In the genomic region with DNA sequence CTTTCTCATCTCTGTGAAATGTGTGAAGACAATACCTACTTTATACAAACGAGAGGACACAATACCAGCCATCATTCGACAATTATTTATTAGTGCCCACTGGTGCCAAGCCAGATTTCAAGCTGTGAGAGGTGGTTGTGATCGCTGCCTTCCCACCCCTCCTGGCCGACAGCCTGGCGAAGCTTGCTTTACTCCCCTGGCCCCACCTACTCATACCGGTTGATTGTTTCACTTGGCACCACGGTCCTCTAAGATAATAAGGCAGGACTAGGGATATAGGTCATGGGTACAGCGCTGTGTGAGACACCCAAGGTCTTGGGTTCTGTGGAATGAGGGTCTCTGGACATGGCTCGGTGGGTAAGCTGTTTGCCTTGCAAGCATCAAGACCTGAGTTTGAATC, we compare ENCODE assay signal across 19 mouse cellular contexts. TPM values are rescaled to one million over a fixed set of nuclear protein-coding genes. Genes with fewer than 3 reads are reported as not detected.
DNase-seq lines count a peak whose midpoint lies in the region; ATAC-seq and TF ChIP-seq lines count a peak whose summit lies in the region.
"Had no signal": no experiment of that assay in that cellular context is flagged by ENCODE, and none has a peak within 500 bp of the region (broad histone marks: within the 10 kb centered on the region; RNA-seq: fewer than 3 reads in every experiment).

No protein-coding gene starts in this region.

- H3ac ChIP-seq in myocyte (ENCODE audit: control insufficient read depth, insufficient read length) = no peak overlapping the region

- no peak for ATAC-seq in kidney, embryonic 16.5 days (ENCODE audit: low FRiP score, low TSS enrichment)
- ATAC-seq in lung, postnatal 0 days = 0 out of 2 replicates have a peak, but pooled peaks have one; percentile 3
- ATAC-seq in cerebellum, adult (ENCODE audit: insufficient number of reproducible peaks, low FRiP score, low TSS enrichment) = no peak

- intact Hi-C loops in gastrocnemius, adult 2 months (cut with DNase I) = no loop called here

- no peaks in the 10 kb centered on the region for H3K27me3 ChIP-seq in kidney, adult 2 months (replicated peaks; ENCODE audit: control insufficient read depth, insufficient read depth, low read length)
- no peaks in the 10 kb centered on the region for H3K27me3 ChIP-seq in kidney, embryonic 16.5 days (ENCODE audit: insufficient read depth, low read length)
- H3K27me3 ChIP-seq in lung, postnatal 0 days (replicated peaks; ENCODE audit: insufficient read depth, low read length) = no peaks in the 10 kb centered on the region
- no peaks in the 10 kb centered on the region for H3K27me3 ChIP-seq in myocyte (ENCODE audit: control insufficient read depth, insufficient read depth, insufficient read length)
- H3K27me3 ChIP-seq: CH12.LX; embryonic facial prominence, embryonic 12.5 days; hindbrain, embryonic 15.5 days; limb, embryonic 15.5 days; neural tube, embryonic 12.5 days; stomach, embryonic 15.5 days had no signal

- DNase-seq in gastrocnemius, adult 2 months = peak; percentile 17
- no peak for DNase-seq in gastrocnemius, adult 8-10 months (ENCODE audit: low spot score in 2 of 2)
- DNase-seq in kidney, adult 2 months = peak; percentile 40
- peak; percentile 50 for DNase-seq in lung, postnatal 0 days (ENCODE audit: low spot score)
- no peak for DNase-seq in lung, postnatal 25 days (ENCODE audit: low spot score)
- DNase-seq: adrenal gland, adult 2 months; cerebellum, adult 11-12 months; lung, embryonic 14.5 days; thymus, adult 2 months had no signal

- no peak for TF ChIP-seq EP300 in lung, postnatal 0 days (IDR thresholded peaks at IDR 0.05)

- H3K4me3 ChIP-seq in gastrocnemius, adult 2 months = no peak overlapping the region
- no peak overlapping the region for H3K4me3 ChIP-seq in kidney, adult 2 months (ENCODE audit: insufficient read depth, low read depth, low read length)
- H3K4me3 ChIP-seq in kidney, embryonic 16.5 days (ENCODE audit: low read length) = no peak overlapping the region
- H3K4me3 ChIP-seq in lung, postnatal 0 days (ENCODE audit: low read depth, low read length) = no peak overlapping the region
- no peak overlapping the region for H3K4me3 ChIP-seq in myocyte
- H3K4me3 ChIP-seq: embryonic facial prominence, embryonic 12.5 days; forebrain, embryonic 12.5 days; hindbrain, embryonic 15.5 days; limb, embryonic 15.5 days; neural tube, embryonic 12.5 days; stomach, embryonic 15.5 days had no signal

- peak overlapping the region; percentile 82 for H3K27ac ChIP-seq in gastrocnemius, adult 2 months
- no peak overlapping the region for H3K27ac ChIP-seq in kidney, adult 2 months (ENCODE audit: insufficient read depth, low read depth, low read length)
- H3K27ac ChIP-seq in kidney, embryonic 16.5 days (ENCODE audit: low read length) = no peak overlapping the region
- peak overlapping the region; percentile 76; the same call in 1 of the 2 replicates for H3K27ac ChIP-seq in lung, postnatal 0 days (ENCODE audit: low read length)
- H3K27ac ChIP-seq: embryonic facial prominence, embryonic 12.5 days; forebrain, embryonic 12.5 days; hindbrain, embryonic 15.5 days; neural tube, embryonic 12.5 days; stomach, embryonic 15.5 days had no signal

- no peak overlapping the region for H3K9ac ChIP-seq in kidney, embryonic 16.5 days (replicated peaks; ENCODE audit: low read length)
- H3K9ac ChIP-seq in lung, postnatal 0 days (replicated peaks; ENCODE audit: low read depth) = no peak overlapping the region
- H3K9ac ChIP-seq: embryonic facial prominence, embryonic 12.5 days; forebrain, embryonic 12.5 days; hindbrain, embryonic 15.5 days; limb, embryonic 15.5 days; lung, embryonic 14.5 days; neural tube, embryonic 12.5 days; stomach, embryonic 15.5 days had no signal

- no peaks in the 10 kb centered on the region for H3K36me3 ChIP-seq in kidney, adult 2 months (ENCODE audit: control insufficient read depth, insufficient read depth, low read length)
- no peaks in the 10 kb centered on the region for H3K36me3 ChIP-seq in kidney, embryonic 16.5 days (ENCODE audit: insufficient read depth, low read length)
- no peaks in the 10 kb centered on the region for H3K36me3 ChIP-seq in lung, postnatal 0 days (ENCODE audit: insufficient read depth, low read length)
- no peaks in the 10 kb centered on the region for H3K36me3 ChIP-seq in myocyte (ENCODE audit: control insufficient read depth, insufficient read depth)
- H3K36me3 ChIP-seq: forebrain, embryonic 12.5 days; hindbrain, embryonic 15.5 days; neural tube, embryonic 12.5 days had no signal

- TF ChIP-seq CTCF in gastrocnemius, adult 2 months (IDR thresholded peaks at IDR 0.05) = no peak
- no peak for TF ChIP-seq CTCF in kidney, adult 2 months (conservative IDR thresholded peaks at IDR 0.05; ENCODE audit: insufficient read depth, insufficient read length, low read depth, low read length)
- no peak for TF ChIP-seq CTCF in lung, postnatal 0 days (IDR thresholded peaks at IDR 0.05)

- WGBS in kidney, adult 2 months = 45% methylated on average over 9 of the region's 9 CpGs
- WGBS in kidney, embryonic 16.5 days = 55% methylated on average over 9 of the region's 9 CpGs
- WGBS in lung, postnatal 0 days = 53% methylated on average over 9 of the region's 9 CpGs

- no peak for TF ChIP-seq POLR2A in kidney, adult 2 months (IDR thresholded peaks at IDR 0.05; ENCODE audit: low read depth, low read length)
- TF ChIP-seq POLR2A in myocyte (IDR thresholded peaks at IDR 0.05; ENCODE audit: insufficient read length, low read depth) = no peak

- H3K4me1 ChIP-seq in kidney, adult 2 months (ENCODE audit: control insufficient read depth, insufficient read depth, low read length) = peaks cover 24% of the 10 kb centered on the region
- H3K4me1 ChIP-seq in kidney, embryonic 16.5 days (ENCODE audit: insufficient read depth, low read length) = peaks cover 74% of the 10 kb centered on the region
- peaks cover 16% of the 10 kb centered on the region for H3K4me1 ChIP-seq in lung, postnatal 0 days (ENCODE audit: insufficient read depth, low read depth, low read length)

- no peaks in the 10 kb centered on the region for H3K9me3 ChIP-seq in kidney, embryonic 16.5 days (ENCODE audit: low read length)
- no peaks in the 10 kb centered on the region for H3K9me3 ChIP-seq in lung, postnatal 0 days (ENCODE audit: low read length)
- H3K9me3 ChIP-seq: embryonic facial prominence, embryonic 12.5 days; forebrain, embryonic 12.5 days; hindbrain, embryonic 15.5 days; limb, embryonic 15.5 days; neural tube, embryonic 12.5 days; stomach, embryonic 15.5 days had no signal

- peaks cover 6% of the 10 kb centered on the region for H3K79me2 ChIP-seq in myocyte (ENCODE audit: control insufficient read depth, insufficient read depth)

- no peak overlapping the region for H3K4me2 ChIP-seq in kidney, embryonic 16.5 days (replicated peaks; ENCODE audit: low read depth, low read length)
- H3K4me2 ChIP-seq in lung, postnatal 0 days (replicated peaks; ENCODE audit: low read depth, low read length) = no peak overlapping the region
- H3K4me2 ChIP-seq in myocyte (ENCODE audit: low read depth) = peak overlapping the region; percentile 56
- H3K4me2 ChIP-seq: embryonic facial prominence, embryonic 12.5 days; forebrain, embryonic 12.5 days; hindbrain, embryonic 15.5 days; limb, embryonic 15.5 days; stomach, embryonic 15.5 days had no signal

TF ChIP-seq in myocyte, 11 proteins besides CTCF, POLR2A, EP300 and RAD21:
- TF ChIP-seq USF1 (IDR thresholded peaks at IDR 0.05; ENCODE audit: low read depth) = no peak
- no peak for TF ChIP-seq MYOD1 (IDR thresholded peaks at IDR 0.05; ENCODE audit: control insufficient read depth in 1 of 3, insufficient read length in 2 of 3, low read depth in 2 of 3)
- no peak for TF ChIP-seq SRF (IDR thresholded peaks at IDR 0.05; ENCODE audit: control insufficient read depth, insufficient read length, low read depth)
- no peak for TF ChIP-seq MYOG (IDR thresholded peaks at IDR 0.05; ENCODE audit: control insufficient read depth in 1 of 3, insufficient read depth in 1 of 3, insufficient read length in 2 of 3, low read depth in 2 of 3)
- TF ChIP-seq MAX (IDR thresholded peaks at IDR 0.05; ENCODE audit: low read depth) = no peak
- TF ChIP-seq CEBPB (IDR thresholded peaks at IDR 0.05; ENCODE audit: insufficient read depth, poor library complexity, severe bottlenecking) = no peak
- no peak for TF ChIP-seq REST (IDR thresholded peaks at IDR 0.05; ENCODE audit: insufficient read depth, insufficient read length)
- no peak for TF ChIP-seq TCF12 (IDR thresholded peaks at IDR 0.05; ENCODE audit: insufficient read depth, poor library complexity, severe bottlenecking)
- no peak for TF ChIP-seq TCF3 (IDR thresholded peaks at IDR 0.05; ENCODE audit: insufficient read length, low read depth)
- TF ChIP-seq E2F4 (IDR thresholded peaks at IDR 0.05; ENCODE audit: insufficient read depth) = no peak
- TF ChIP-seq POLR2AphosphoS2 (IDR thresholded peaks at IDR 0.05; ENCODE audit: insufficient read length, low read depth) = no peak
TF ChIP-seq in myocyte: peak in this region for 0.

RNA-seq across cellular contexts. Expression of gene Rassf3, which starts 55.1 kb away (rescaled TPM):
- total RNA-seq in gastrocnemius, adult 2 months (2021) = 10 to 100 TPM; 29.2 to 47.3 TPM
- 10 to 100 TPM; 23.3 to 43.2 (median 31.1) TPM for total RNA-seq in gastrocnemius, adult 8-10 months (2022)
- 31.1 and 35.3 TPM in 2 replicates for polyA plus RNA-seq in kidney, adult 2 months (2012; rRNA removed)
- polyA plus RNA-seq in kidney, embryonic 16.5 days (2015; fragmentation: Nextera tagmentation; extraction: Ambion mirVana) = 14.8 and 15.2 TPM in 2 replicates
- polyA plus RNA-seq in lung, postnatal 0 days (2015; fragmentation: Nextera tagmentation; extraction: Ambion mirVana) = 22.9 and 26.4 TPM in 2 replicates
- 32.3 TPM for polyA plus RNA-seq in myocyte (2012; fragmentation: generic; extraction: Trizol)

RNA-seq across cellular contexts. Expression of gene Gns, which starts 56.1 kb away (rescaled TPM):
- total RNA-seq in gastrocnemius, adult 2 months (2021) = 10 to 100 TPM; 27.3 to 34.0 TPM
- total RNA-seq in gastrocnemius, adult 8-10 months (2022) = 10 to 100 TPM; 24.0 to 30.4 (median 28.8) TPM
- polyA plus RNA-seq in kidney, adult 2 months (2012; rRNA removed) = 128 and 160 TPM in 2 replicates
- polyA plus RNA-seq in kidney, embryonic 16.5 days (2015; fragmentation: Nextera tagmentation; extraction: Ambion mirVana) = 52.4 and 58.5 TPM in 2 replicates
- 40.8 and 41.4 TPM in 2 replicates for polyA plus RNA-seq in lung, postnatal 0 days (2015; fragmentation: Nextera tagmentation; extraction: Ambion mirVana)
- 81.4 TPM for polyA plus RNA-seq in myocyte (2012; fragmentation: generic; extraction: Trizol)

Comparison
In these comparisons a context has a peak if more than half of its experiments do, and no peak if none do; other contexts are left out.
1. DNase-seq: peak in gastrocnemius, adult 2 months (single experiment), kidney, adult 2 months (single experiment) and lung, postnatal 0 days (single experiment); none in gastrocnemius, adult 8-10 months (0 of 2) and lung, postnatal 25 days (single experiment).
2. H3K27ac ChIP-seq: peak in gastrocnemius, adult 2 months (single experiment) and lung, postnatal 0 days (single experiment); none in kidney, adult 2 months (single experiment) and kidney, embryonic 16.5 days (single experiment).